Mouse (Mus musculus) thymus, adult 2 months (tissue): ENCODE measurements around the gene Ttll5.

Source experiments
- CTCF ChIP-seq: fragments of 200-500 bp; IDR thresholded peaks from 2 replicates; pipeline ENCODE4 v1.5.1; 2012; ENCODE audit warnings: mild to moderate bottlenecking, control low read depth, low read length, moderate library complexity, borderline replicate concordance; ENCODE audit not compliant: control insufficient read depth, poor library complexity, insufficient read depth; ENCODE audit errors: extremely low read depth
- POLR2A ChIP-seq: fragments of 200-500 bp; IDR thresholded peaks from 2 replicates; pipeline ENCODE4 v1.6.1; 2012; ENCODE audit warnings: mild to moderate bottlenecking, low read length, control low read depth, moderate library complexity; ENCODE audit not compliant: control insufficient read depth, poor library complexity, insufficient read depth; ENCODE audit errors: extremely low read depth

GRCm38 (mm10) chr12:85963699-85964098 lies 139.2 kb downstream of the Ttll5 start:
- TF ChIP-seq CTCF (no peak), POLR2A (0 out of 2 replicates have a peak, but pooled peaks have one; percentile 5)
